Mouse (Mus musculus): ENCODE results near the gene Traf5. TPM values are rescaled to one million over a fixed set of nuclear protein-coding genes. Genes with fewer than 3 reads are reported as not detected.
A peak's percentile ranks its signal among the peaks of the same experiment; 100 is the strongest.

Gene Traf5
- 15.5 and 16.1 TPM in 2 replicates for polyA plus RNA-seq (2015; fragmentation: Nextera tagmentation; extraction: Ambion mirVana)

GRCm38 (mm10) chr1:192091806-192092772, at the start of gene Traf5:
Gene Traf5 (minus strand): TSS chr1:192092559.
- Histone ChIP-seq H3K27ac (ENCODE audit: low read length) (peak within 1 kb of the TSS; percentile 83), H3K9ac (ENCODE audit: low read length) (peak within 1 kb of the TSS; percentile 88), H3K36me3 (ENCODE audit: control insufficient read depth, insufficient read depth) (no peaks in the 10 kb centered on the region), H3K27me3 (ENCODE audit: control insufficient read depth, insufficient read depth, low read length) (no peaks in the 10 kb centered on the region), H3K4me2 (ENCODE audit: low read depth, low read length) (peak within 1 kb of the TSS; percentile 87), H3K4me1 (ENCODE audit: control insufficient read depth, insufficient read depth, low read length) (peaks cover 14% of the 10 kb centered on the region), H3K4me3 (ENCODE audit: low read length) (peak within 1 kb of the TSS; percentile 78), H3K9me3 (replicated peaks; ENCODE audit: control insufficient read depth, low read length) (no peaks in the 10 kb centered on the region)
- ATAC-seq (replicated peaks; ENCODE audit: extremely low read depth, insufficient read depth, low FRiP score), result peak; percentile 98
- WGBS, result 2% methylated on average over 63 of the region's 63 CpGs

- Histone ChIP-seq H3K27me3 (ENCODE audit: control insufficient read depth, insufficient read depth, low read length) (no peaks in the 10 kb centered on the region), H3K4me3 (ENCODE audit: low read length) (no peak overlapping the region), H3K36me3 (ENCODE audit: control insufficient read depth, insufficient read depth) (no peaks in the 10 kb centered on the region), H3K4me1 (ENCODE audit: control insufficient read depth, insufficient read depth, low read length) (peaks cover 14% of the 10 kb centered on the region), H3K9me3 (replicated peaks; ENCODE audit: control insufficient read depth, low read length) (no peaks in the 10 kb centered on the region), H3K27ac (ENCODE audit: low read length) (no peak overlapping the region), H3K4me2 (ENCODE audit: low read depth, low read length) (no peak overlapping the region), H3K9ac (ENCODE audit: low read length) (no peak overlapping the region)
- WGBS, result 100% methylated on average over 2 of the region's 2 CpGs
- ATAC-seq (replicated peaks; ENCODE audit: extremely low read depth, insufficient read depth, low FRiP score), result no peak
Observed at GRCm38 (mm10) chr1:192140313-192140712, 48.0 kb upstream of the Traf5 start.

- Histone ChIP-seq H3K27me3 (ENCODE audit: control insufficient read depth, insufficient read depth, low read length) (no peaks in the 10 kb centered on the region), H3K4me3 (ENCODE audit: low read length) (peak within 1 kb of the TSS; percentile 92), H3K4me2 (ENCODE audit: low read depth, low read length) (peak within 1 kb of the TSS; percentile 89), H3K9ac (ENCODE audit: low read length) (peak within 1 kb of the TSS; percentile 97), H3K27ac (ENCODE audit: low read length) (peak within 1 kb of the TSS; percentile 99), H3K9me3 (replicated peaks; ENCODE audit: control insufficient read depth, low read length) (no peaks in the 10 kb centered on the region), H3K36me3 (ENCODE audit: control insufficient read depth, insufficient read depth) (peaks cover 4% of the 10 kb centered on the region; the same call in 1 of the 2 replicates), H3K4me1 (ENCODE audit: control insufficient read depth, insufficient read depth, low read length) (peaks cover 22% of the 10 kb centered on the region)
- WGBS, result under 1% methylated on average over 59 of the region's 88 CpGs
- peak; percentile 80 for ATAC-seq (replicated peaks; ENCODE audit: extremely low read depth, insufficient read depth, low FRiP score)
Observed at GRCm38 (mm10) chr1:192137926-192138910, 45.9 kb upstream of the Traf5 start, which contains the start of gene Rcor3. Gene Rcor3 (minus strand): TSS chr1:192138062.

GRCm38 (mm10) chr1:192137291-192137925, 45.0 kb upstream of the Traf5 start:
- Histone ChIP-seq H3K4me2 (ENCODE audit: low read depth, low read length) (peak overlapping the region; percentile 89), H3K36me3 (ENCODE audit: control insufficient read depth, insufficient read depth) (peaks cover 4% of the 10 kb centered on the region; the same call in 1 of the 2 replicates), H3K27ac (ENCODE audit: low read length) (peak overlapping the region; percentile 99), H3K9me3 (replicated peaks; ENCODE audit: control insufficient read depth, low read length) (no peaks in the 10 kb centered on the region), H3K27me3 (ENCODE audit: control insufficient read depth, insufficient read depth, low read length) (no peaks in the 10 kb centered on the region), H3K4me1 (ENCODE audit: control insufficient read depth, insufficient read depth, low read length) (peaks cover 22% of the 10 kb centered on the region), H3K4me3 (ENCODE audit: low read length) (peak overlapping the region; percentile 92), H3K9ac (ENCODE audit: low read length) (peak overlapping the region; percentile 97)
- WGBS, result 1% methylated on average over 49 of the region's 61 CpGs
- peak; percentile 43 for ATAC-seq (replicated peaks; ENCODE audit: extremely low read depth, insufficient read depth, low FRiP score)

GRCm38 (mm10) chr1:192136561-192137290, 44.4 kb upstream of the Traf5 start:
- peaks cover 22% of the 10 kb centered on the region for H3K4me1 ChIP-seq (ENCODE audit: control insufficient read depth, insufficient read depth, low read length)
- ATAC-seq (replicated peaks; ENCODE audit: extremely low read depth, insufficient read depth, low FRiP score), result peak; percentile 81
- H3K27me3 ChIP-seq (ENCODE audit: control insufficient read depth, insufficient read depth, low read length), result no peaks in the 10 kb centered on the region
- H3K4me2 ChIP-seq (ENCODE audit: low read depth, low read length), result peak overlapping the region; percentile 89
- peak overlapping the region; percentile 92 for H3K4me3 ChIP-seq (ENCODE audit: low read length)
- WGBS, result under 1% methylated on average over 52 of the region's 55 CpGs
- no peaks in the 10 kb centered on the region for H3K9me3 ChIP-seq (replicated peaks; ENCODE audit: control insufficient read depth, low read length)
- H3K27ac ChIP-seq (ENCODE audit: low read length), result peak overlapping the region; percentile 99
- H3K36me3 ChIP-seq (ENCODE audit: control insufficient read depth, insufficient read depth), result peaks cover 4% of the 10 kb centered on the region; the same call in 1 of the 2 replicates
- H3K9ac ChIP-seq (ENCODE audit: low read length), result peak overlapping the region; percentile 97

GRCm38 (mm10) chr1:192130202-192130601, 37.8 kb upstream of the Traf5 start:
- no peak for ATAC-seq (replicated peaks; ENCODE audit: extremely low read depth, insufficient read depth, low FRiP score)
- H3K4me2 ChIP-seq (ENCODE audit: low read depth, low read length), result no peak overlapping the region
- no peak overlapping the region for H3K27ac ChIP-seq (ENCODE audit: low read length)
- peaks cover 12% of the 10 kb centered on the region for H3K36me3 ChIP-seq (ENCODE audit: control insufficient read depth, insufficient read depth)
- peaks cover 7% of the 10 kb centered on the region for H3K4me1 ChIP-seq (ENCODE audit: control insufficient read depth, insufficient read depth, low read length)
- H3K4me3 ChIP-seq (ENCODE audit: low read length), result no peak overlapping the region
- H3K9ac ChIP-seq (ENCODE audit: low read length), result no peak overlapping the region
- no peaks in the 10 kb centered on the region for H3K27me3 ChIP-seq (ENCODE audit: control insufficient read depth, insufficient read depth, low read length)
- no peaks in the 10 kb centered on the region for H3K9me3 ChIP-seq (replicated peaks; ENCODE audit: control insufficient read depth, low read length)
- WGBS, result 97% methylated on average over 1 of the region's 1 CpGs

GRCm38 (mm10) chr1:192128343-192128742, 36.0 kb upstream of the Traf5 start:
- Histone ChIP-seq H3K4me3 (ENCODE audit: low read length) (no peak overlapping the region), H3K27me3 (ENCODE audit: control insufficient read depth, insufficient read depth, low read length) (no peaks in the 10 kb centered on the region), H3K4me1 (ENCODE audit: control insufficient read depth, insufficient read depth, low read length) (no peaks in the 10 kb centered on the region), H3K9ac (ENCODE audit: low read length) (no peak overlapping the region), H3K27ac (ENCODE audit: low read length) (no peak overlapping the region), H3K4me2 (ENCODE audit: low read depth, low read length) (no peak overlapping the region), H3K36me3 (ENCODE audit: control insufficient read depth, insufficient read depth) (peaks cover 19% of the 10 kb centered on the region), H3K9me3 (replicated peaks; ENCODE audit: control insufficient read depth, low read length) (no peaks in the 10 kb centered on the region)
- WGBS, result 87% methylated on average over 8 of the region's 8 CpGs
- no peak for ATAC-seq (replicated peaks; ENCODE audit: extremely low read depth, insufficient read depth, low FRiP score)

GRCm38 (mm10) chr1:192125761-192126160, 33.4 kb upstream of the Traf5 start:
- H3K36me3 ChIP-seq (ENCODE audit: control insufficient read depth, insufficient read depth), result peaks cover 25% of the 10 kb centered on the region
- H3K27me3 ChIP-seq (ENCODE audit: control insufficient read depth, insufficient read depth, low read length), result no peaks in the 10 kb centered on the region
- ATAC-seq (replicated peaks; ENCODE audit: extremely low read depth, insufficient read depth, low FRiP score), result no peak
- 89% methylated on average over 6 of the region's 6 CpGs for WGBS
- no peak overlapping the region for H3K4me3 ChIP-seq (ENCODE audit: low read length)
- no peak overlapping the region for H3K4me2 ChIP-seq (ENCODE audit: low read depth, low read length)
- H3K4me1 ChIP-seq (ENCODE audit: control insufficient read depth, insufficient read depth, low read length), result peaks cover 11% of the 10 kb centered on the region
- H3K9ac ChIP-seq (ENCODE audit: low read length), result no peak overlapping the region
- no peaks in the 10 kb centered on the region for H3K9me3 ChIP-seq (replicated peaks; ENCODE audit: control insufficient read depth, low read length)
- H3K27ac ChIP-seq (ENCODE audit: low read length), result no peak overlapping the region

Measured in heart, embryonic 16.5 days (tissue).